Mouse (Mus musculus): ENCODE measurements around the gene Pdss2. TPM values are rescaled to one million over a fixed set of nuclear protein-coding genes. Genes with fewer than 3 reads are reported as not detected.
A peak's percentile ranks its signal among the peaks of the same experiment; 100 is the strongest.
"Not testable (repeated sequence)": the region's sequence is repeated elsewhere in the genome, so short reads cannot be mapped to it uniquely, and the experiment has no call there.

Pdss2 gene
- polyA plus RNA-seq, 1 experiment from 2014 or later = 8.0 TPM

DNA sequence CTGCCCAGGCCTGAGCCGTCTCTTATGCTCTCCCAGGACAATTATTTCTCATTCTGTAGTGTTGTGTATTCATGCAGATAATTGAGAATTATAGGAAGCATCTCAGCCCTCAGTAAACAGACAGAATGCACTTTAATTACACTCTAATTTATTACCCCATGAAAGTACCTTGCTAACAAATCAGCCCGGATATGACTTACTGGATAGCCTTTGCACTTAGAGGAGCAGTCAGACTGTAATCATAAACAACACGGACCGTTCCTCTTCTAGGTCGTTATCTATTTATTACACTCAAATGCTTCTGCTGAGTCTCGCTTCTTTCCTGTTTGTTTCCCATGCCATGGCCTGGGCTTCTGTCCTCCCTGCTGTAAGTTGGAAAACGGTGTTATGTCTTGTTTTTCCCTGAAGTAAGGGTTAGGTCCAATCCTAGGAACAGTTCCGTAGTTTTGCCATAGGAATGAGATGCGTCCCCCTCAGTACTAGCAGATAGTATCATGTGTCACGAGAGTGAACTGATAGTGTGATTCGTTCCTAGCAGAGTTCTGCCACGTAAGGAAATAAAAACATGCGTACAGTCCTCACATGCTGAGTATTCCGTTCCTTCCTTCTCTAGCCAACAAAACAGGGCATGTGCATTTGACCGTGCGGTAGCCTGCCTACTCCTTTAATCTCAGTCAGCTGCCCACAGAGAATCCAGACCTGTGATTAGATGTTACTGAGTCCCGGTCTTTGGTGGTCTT is 24.3 kb downstream of the Pdss2 start:
- Histone ChIP-seq H3K4me3 (ENCODE audit: low read depth, low read length) (0 out of 2 replicates have a peak overlapping the region, but pooled peaks have one; percentile 4), H3K36me3 (ENCODE audit: control insufficient read depth, insufficient read depth) (no peaks in the 10 kb centered on the region), H3K4me2 (replicated peaks; ENCODE audit: low read depth) (peak overlapping the region; percentile 55), H3K9ac (ENCODE audit: low read depth, low read length) (no peak overlapping the region), H3K9me3 (ENCODE audit: control insufficient read depth) (no peaks in the 10 kb centered on the region), H3K27me3 (replicated peaks; ENCODE audit: control insufficient read depth, insufficient read depth, low read length) (no peaks in the 10 kb centered on the region), H3K27ac (ENCODE audit: low read depth, low read length) (peak overlapping the region; percentile 50), H3K4me1 (replicated peaks; ENCODE audit: control insufficient read depth, insufficient read depth, low read length) (peaks cover 3% of the 10 kb centered on the region; the same call in 1 of the 2 replicates)
- 41% methylated on average over 17 of the region's 17 CpGs for WGBS
- no peak for TF ChIP-seq CTCF (IDR thresholded peaks at IDR 0.05; ENCODE audit: low read depth)
- ATAC-seq = peak; percentile 79

DNA sequence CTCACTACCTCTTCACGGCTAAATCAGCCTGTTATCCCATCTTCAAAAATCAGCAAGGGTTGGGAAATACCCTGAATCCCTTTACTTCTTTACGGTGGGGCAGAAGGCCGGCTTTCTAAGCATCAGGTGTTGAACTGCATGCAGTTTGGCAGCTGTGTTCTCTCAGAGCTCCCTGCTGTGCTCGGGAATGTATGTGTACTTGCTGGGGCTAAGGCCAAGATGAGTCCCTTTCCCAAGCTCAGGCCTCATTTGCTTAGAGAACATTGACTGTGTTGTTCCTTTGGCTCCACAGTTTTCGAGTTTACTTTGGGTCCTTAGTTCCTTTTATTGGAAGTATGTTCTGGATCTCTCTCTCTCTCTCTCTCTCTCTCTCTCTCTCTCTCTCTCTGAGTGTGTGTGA is 26.7 kb downstream of the Pdss2 start:
- 58% methylated on average over 5 of the region's 5 CpGs for WGBS
- no peak overlapping the region for H3K4me2 ChIP-seq (replicated peaks; ENCODE audit: low read depth)
- no peaks in the 10 kb centered on the region for H3K27me3 ChIP-seq (replicated peaks; ENCODE audit: control insufficient read depth, insufficient read depth, low read length)
- no peak overlapping the region for H3K9ac ChIP-seq (ENCODE audit: low read depth, low read length)
- TF ChIP-seq CTCF (IDR thresholded peaks at IDR 0.05; ENCODE audit: low read depth) = no peak
- no peak overlapping the region for H3K4me3 ChIP-seq (ENCODE audit: low read depth, low read length)
- no peaks in the 10 kb centered on the region for H3K36me3 ChIP-seq (ENCODE audit: control insufficient read depth, insufficient read depth)
- H3K9me3 ChIP-seq (ENCODE audit: control insufficient read depth) = no peaks in the 10 kb centered on the region
- H3K4me1 ChIP-seq (replicated peaks; ENCODE audit: control insufficient read depth, insufficient read depth, low read length) = peaks cover 3% of the 10 kb centered on the region; the same call in 1 of the 2 replicates
- H3K27ac ChIP-seq (ENCODE audit: low read depth, low read length) = no peak overlapping the region
- ATAC-seq = no peak

DNA sequence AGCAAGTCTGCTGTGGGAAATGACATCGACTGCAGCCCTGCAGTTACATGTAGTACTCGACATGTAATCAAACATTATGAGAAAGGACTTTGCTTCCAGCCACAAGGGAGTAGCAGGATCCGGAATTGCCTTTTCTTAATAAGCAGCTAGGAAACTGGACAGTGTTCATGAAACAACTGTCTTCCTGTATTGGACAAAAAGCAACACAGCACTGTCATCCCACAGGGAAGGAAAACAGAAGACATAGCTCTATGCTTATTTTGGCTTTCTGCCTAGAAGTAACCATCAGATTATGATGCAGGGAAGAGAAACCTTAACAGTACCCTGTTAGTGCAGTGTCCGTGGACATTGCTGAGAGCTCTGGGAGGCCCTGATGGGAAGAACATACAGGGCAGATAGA is 31.0 kb downstream of the Pdss2 start:
- Histone ChIP-seq H3K9me3 (ENCODE audit: control insufficient read depth) (no peaks in the 10 kb centered on the region), H3K4me2 (replicated peaks; ENCODE audit: low read depth) (peak overlapping the region; percentile 39; the same call in 1 of the 2 replicates), H3K27ac (ENCODE audit: low read depth, low read length) (peak overlapping the region; percentile 42), H3K4me1 (replicated peaks; ENCODE audit: control insufficient read depth, insufficient read depth, low read length) (0 out of 2 replicates have a peak, but pooled peaks cover 3% of the 10 kb centered on the region), H3K27me3 (replicated peaks; ENCODE audit: control insufficient read depth, insufficient read depth, low read length) (no peaks in the 10 kb centered on the region), H3K4me3 (ENCODE audit: low read depth, low read length) (no peak overlapping the region), H3K9ac (ENCODE audit: low read depth, low read length) (peak overlapping the region; percentile 7; the same call in 1 of the 2 replicates), H3K36me3 (ENCODE audit: control insufficient read depth, insufficient read depth) (no peaks in the 10 kb centered on the region)
- 9% methylated on average over 4 of the region's 4 CpGs for WGBS
- peak; percentile 51 for ATAC-seq
- TF ChIP-seq CTCF (IDR thresholded peaks at IDR 0.05; ENCODE audit: low read depth) = no peak

DNA sequence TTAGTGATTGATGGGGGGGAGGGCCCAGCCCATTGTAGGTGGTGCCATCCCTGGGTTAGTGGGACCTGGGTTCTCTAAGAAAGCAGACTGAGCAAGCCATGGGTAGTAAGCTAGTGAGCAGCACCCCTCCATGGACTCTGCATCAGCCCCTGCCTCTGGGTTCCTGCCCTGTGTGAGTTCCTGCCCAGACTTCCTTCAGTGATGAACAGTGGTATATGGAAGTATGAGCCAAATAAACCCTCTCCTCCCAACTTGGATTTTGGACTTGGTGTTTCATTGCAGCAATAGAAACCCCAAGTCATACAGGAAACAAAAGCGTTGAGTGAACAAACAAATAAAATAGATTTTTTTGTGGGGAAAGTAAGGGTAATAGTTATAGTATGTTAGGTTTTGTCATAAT is 35.7 kb downstream of the Pdss2 start:
- H3K27ac ChIP-seq (ENCODE audit: low read depth, low read length); H3K9me3 ChIP-seq (ENCODE audit: control insufficient read depth); H3K36me3 ChIP-seq (ENCODE audit: control insufficient read depth, insufficient read depth); H3K4me2 ChIP-seq (replicated peaks; ENCODE audit: low read depth); H3K9ac ChIP-seq (ENCODE audit: low read depth, low read length); H3K4me1 ChIP-seq (replicated peaks; ENCODE audit: control insufficient read depth, insufficient read depth, low read length); H3K4me3 ChIP-seq (ENCODE audit: low read depth, low read length); H3K27me3 ChIP-seq (replicated peaks; ENCODE audit: control insufficient read depth, insufficient read depth, low read length): not testable (repeated sequence)
- ATAC-seq = peak; percentile 53
- no CpG with 5 or more reads among the region's 1 CpGs for WGBS

- not testable (repeated sequence) for H3K4me1 ChIP-seq (replicated peaks; ENCODE audit: control insufficient read depth, insufficient read depth, low read length); H3K4me2 ChIP-seq (replicated peaks; ENCODE audit: low read depth); H3K27me3 ChIP-seq (replicated peaks; ENCODE audit: control insufficient read depth, insufficient read depth, low read length); H3K4me3 ChIP-seq (ENCODE audit: low read depth, low read length); H3K27ac ChIP-seq (ENCODE audit: low read depth, low read length); H3K9me3 ChIP-seq (ENCODE audit: control insufficient read depth); H3K9ac ChIP-seq (ENCODE audit: low read depth, low read length); H3K36me3 ChIP-seq (ENCODE audit: control insufficient read depth, insufficient read depth)
- ATAC-seq = peak; percentile 53
- 49% methylated on average over 8 of the region's 8 CpGs for WGBS
These were observed 36.2 kb downstream of the Pdss2 start for GRCm38 (mm10) chr10:43257500-43257899.

DNA sequence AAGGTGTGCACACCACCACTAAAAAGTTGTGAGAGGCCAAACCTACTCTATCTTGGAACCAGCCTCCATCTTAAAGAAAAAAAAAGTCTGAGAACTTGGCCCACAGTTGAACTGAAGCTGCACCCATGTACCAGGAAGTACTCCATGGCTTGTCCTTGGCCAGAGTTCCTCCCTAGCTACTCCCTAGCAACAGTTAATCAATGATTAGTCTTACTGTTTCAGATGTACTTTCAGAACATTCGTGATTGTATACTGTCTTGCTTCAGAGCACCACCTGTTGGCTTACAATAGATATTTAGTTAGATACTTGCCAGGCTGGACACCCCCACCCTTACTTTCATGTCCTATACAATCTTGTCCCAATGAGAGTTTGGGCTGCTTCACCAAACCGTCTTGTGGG is 50.0 kb downstream of the Pdss2 start:
- H3K36me3 ChIP-seq (ENCODE audit: control insufficient read depth, insufficient read depth) = no peaks in the 10 kb centered on the region
- peak; percentile 97 for ATAC-seq
- WGBS = 43% methylated on average over 2 of the region's 2 CpGs
- no peak overlapping the region; the same call in 1 of the 2 replicates for H3K4me2 ChIP-seq (replicated peaks; ENCODE audit: low read depth)
- H3K4me1 ChIP-seq (replicated peaks; ENCODE audit: control insufficient read depth, insufficient read depth, low read length) = 0 out of 2 replicates have a peak, but pooled peaks cover 2% of the 10 kb centered on the region
- H3K9me3 ChIP-seq (ENCODE audit: control insufficient read depth) = no peaks in the 10 kb centered on the region
- H3K27ac ChIP-seq (ENCODE audit: low read depth, low read length) = no peak overlapping the region
- no peaks in the 10 kb centered on the region for H3K27me3 ChIP-seq (replicated peaks; ENCODE audit: control insufficient read depth, insufficient read depth, low read length)
- H3K9ac ChIP-seq (ENCODE audit: low read depth, low read length) = no peak overlapping the region
- peak; percentile 71 for TF ChIP-seq CTCF (IDR thresholded peaks at IDR 0.05; ENCODE audit: low read depth)
- H3K4me3 ChIP-seq (ENCODE audit: low read depth, low read length) = no peak overlapping the region

All from intestine, postnatal 0 days (tissue).